Mouse (Mus musculus) cerebellum, adult 2 months (tissue): ENCODE data around the gene Cpox. TPM values are rescaled to one million over a fixed set of nuclear protein-coding genes. Genes with fewer than 3 reads are reported as not detected.

ENCODE experiments used
- DNase-seq, 2 experiments: peaks; one replicate each; pipeline ENCODE4 v3.0.0; 2021
- H3K27ac ChIP-seq: fragments of 200-500 bp; 2 replicates; pipeline ENCODE4 v1.5.1; 2012; ENCODE audit warnings: low read length, control low read depth, inconsistent platforms; ENCODE audit not compliant: insufficient read depth
- H3K27me3 ChIP-seq: fragments of 200-500 bp; 2 replicates; pipeline ENCODE4 v1.6.1; 2012; ENCODE audit warnings: inconsistent platforms, mild to moderate bottlenecking, low read length, moderate library complexity; ENCODE audit not compliant: control insufficient read depth, insufficient read depth
- H3K4me1 ChIP-seq: fragments of 200-500 bp; 2 replicates; pipeline ENCODE4 v1.6.1; 2011; ENCODE audit warnings: low read length; ENCODE audit not compliant: control insufficient read depth, insufficient read depth
- H3K4me3 ChIP-seq: fragments of 200-500 bp; replicated peaks from 2 replicates; pipeline ENCODE3; 2011; ENCODE audit warnings: mild to moderate bottlenecking, low read depth, low read length, control low read depth; ENCODE audit not compliant: insufficient read depth
- CTCF ChIP-seq: fragments of 200-500 bp; IDR thresholded peaks from 2 replicates; pipeline ENCODE4 v1.5.1; 2011; ENCODE audit warnings: low read depth, mild to moderate bottlenecking, control low read depth, low read length, moderate library complexity, borderline replicate concordance; ENCODE audit not compliant: insufficient read depth
- POLR2A ChIP-seq: fragments of 200-500 bp; IDR thresholded peaks from 2 replicates; pipeline ENCODE4 v1.6.1; 2011; ENCODE audit warnings: low read length, control low read depth, borderline replicate concordance; ENCODE audit not compliant: insufficient read depth
- WGBS: fragments of 180-500 bp; shearing (Covaris S2); methylation state at CpG from one replicate; pipeline ENCODE4 v1.1.7; 2018; 5-methylcytosine and 5-hydroxymethylcytosine counted together
- polyA plus RNA-seq: library from polyadenylated mRNA; depleted of rRNA; stranded (reverse); fragments of >200 nt; gene quantifications from 2 replicates; pipeline ENCODE4 v1.2.3, GENCODE M21; 2012

The Cpox gene
- polyA plus RNA-seq, 1 experiment = 44.4 TPM

- H3K4me1 ChIP-seq = no peaks in the 10 kb centered on the region; the same call in 1 of the 2 replicates
- no peaks in the 10 kb centered on the region for H3K27me3 ChIP-seq
- no peak overlapping the region for H3K27ac ChIP-seq
- H3K4me3 ChIP-seq = no peak overlapping the region
- WGBS = 79% methylated on average over 11 of the region's 11 CpGs
- TF ChIP-seq POLR2A (no peak), CTCF (no peak)
- no peak for DNase-seq
These were observed 56.8 kb downstream of the Cpox start for GRCm38 (mm10) chr16:58726680-58727476.

- H3K27ac ChIP-seq = peak within 1 kb of the TSS; percentile 29; the same call in 1 of the 2 replicates
- WGBS = 2% methylated on average over 35 of the region's 35 CpGs
- H3K4me3 ChIP-seq = peak within 1 kb of the TSS; percentile 100
- H3K4me1 ChIP-seq = no peaks in the 10 kb centered on the region; the same call in 1 of the 2 replicates
- no peak for TF ChIP-seq CTCF
- TF ChIP-seq POLR2A = peak; percentile 69
- H3K27me3 ChIP-seq = no peaks in the 10 kb centered on the region
- peak; percentile 93 to 97 for DNase-seq
These were observed 57.5 kb downstream of the Cpox start, which contains the start of gene Cldnd1 for GRCm38 (mm10) chr16:58727477-58728131. Cldnd1 (plus strand) TSS chr16:58727910.

DNA sequence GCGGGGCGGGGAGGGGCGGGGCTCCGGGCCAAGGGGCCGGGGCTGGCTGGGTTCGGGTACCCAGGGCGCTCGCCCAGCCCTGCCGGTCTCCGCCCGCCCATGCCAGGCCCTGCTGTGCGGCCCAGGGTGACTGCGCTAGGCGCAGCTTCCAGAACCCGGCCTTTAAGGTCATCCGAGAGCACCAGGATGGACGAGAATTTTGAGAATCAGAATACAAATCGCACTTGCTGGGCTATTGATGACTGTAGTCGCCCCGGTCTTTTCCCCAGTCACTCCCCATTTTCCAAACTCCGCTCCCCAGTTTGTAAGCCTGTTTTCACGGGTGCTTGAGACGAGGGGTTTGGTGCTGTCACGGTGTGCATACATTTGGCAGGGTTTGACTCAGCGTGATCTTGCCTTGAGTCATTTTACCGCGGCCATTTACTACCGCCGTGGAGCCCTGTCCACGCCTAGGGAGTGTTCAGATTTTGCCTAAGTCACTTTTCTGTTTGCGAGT lies 58.1 kb downstream of the Cpox start:
- no peak for DNase-seq
- Histone ChIP-seq H3K4me3 (peak overlapping the region; percentile 100), H3K27me3 (no peaks in the 10 kb centered on the region), H3K27ac (peak overlapping the region; percentile 22; the same call in 1 of the 2 replicates), H3K4me1 (no peaks in the 10 kb centered on the region; the same call in 1 of the 2 replicates)
- 1% methylated on average over 29 of the region's 31 CpGs for WGBS
- TF ChIP-seq POLR2A (no peak), CTCF (no peak)

DNA sequence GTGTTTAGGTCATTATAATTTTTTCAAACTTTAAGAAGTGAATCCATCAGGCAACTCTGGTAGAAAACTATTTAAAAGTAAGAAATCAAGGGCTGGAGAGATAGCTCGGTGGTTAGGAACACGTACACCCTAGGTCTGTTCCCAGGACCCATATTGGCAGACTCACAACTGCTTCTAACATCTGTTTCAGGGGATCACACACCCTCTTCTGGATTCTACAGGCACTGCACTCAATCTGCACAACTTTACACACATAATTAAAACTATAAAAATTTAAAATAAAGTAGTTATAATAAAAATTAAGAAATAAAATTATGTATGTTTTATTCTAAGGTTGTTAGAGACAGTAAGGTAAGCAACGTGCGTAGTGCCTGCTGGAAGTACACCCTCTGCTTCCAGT lies 68.1 kb downstream of the Cpox start:
- 82% methylated on average over 4 of the region's 4 CpGs for WGBS

DNA sequence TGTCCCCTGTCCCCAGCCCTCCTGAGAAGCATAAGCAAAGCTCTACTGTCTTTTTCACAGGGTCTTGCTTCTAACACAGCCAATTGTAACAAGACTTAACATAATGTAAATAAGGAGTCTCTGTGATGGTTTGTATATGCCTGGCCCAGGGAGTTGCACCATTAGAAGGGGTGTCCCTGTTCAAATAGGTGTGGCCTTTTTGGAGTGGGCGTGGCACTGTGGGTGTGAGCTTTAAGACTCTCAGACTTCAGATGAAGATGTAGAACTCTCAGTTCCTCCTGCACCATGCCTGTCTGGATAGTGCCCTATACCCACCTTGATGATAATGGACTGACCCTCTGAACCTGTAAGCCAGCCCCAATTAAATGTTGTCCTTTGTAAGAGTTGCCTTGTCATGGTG lies 68.7 kb downstream of the Cpox start:
- TF ChIP-seq CTCF (no peak), POLR2A (no peak)
- no peak overlapping the region for H3K4me3 ChIP-seq
- H3K27ac ChIP-seq = no peak overlapping the region
- no peaks in the 10 kb centered on the region for H3K4me1 ChIP-seq
- no peak for DNase-seq
- 97% methylated on average over 1 of the region's 1 CpGs for WGBS
- no peaks in the 10 kb centered on the region for H3K27me3 ChIP-seq

More for the DNA sequence above, 68.1 kb downstream of the Cpox start:
- Histone ChIP-seq H3K27ac (no peak overlapping the region), H3K27me3 (no peaks in the 10 kb centered on the region), H3K4me3 (no peak overlapping the region), H3K4me1 (no peaks in the 10 kb centered on the region)
- TF ChIP-seq CTCF (no peak), POLR2A (no peak)
- DNase-seq = no peak

- Histone ChIP-seq H3K27me3 (no peaks in the 10 kb centered on the region), H3K27ac (no peak overlapping the region), H3K4me1 (no peaks in the 10 kb centered on the region), H3K4me3 (no peak overlapping the region)
- 95% methylated on average over 5 of the region's 5 CpGs for WGBS
- DNase-seq = no peak
- TF ChIP-seq CTCF (no peak), POLR2A (no peak)
These were observed 70.7 kb downstream of the Cpox start for GRCm38 (mm10) chr16:58740751-58741150.

DNA sequence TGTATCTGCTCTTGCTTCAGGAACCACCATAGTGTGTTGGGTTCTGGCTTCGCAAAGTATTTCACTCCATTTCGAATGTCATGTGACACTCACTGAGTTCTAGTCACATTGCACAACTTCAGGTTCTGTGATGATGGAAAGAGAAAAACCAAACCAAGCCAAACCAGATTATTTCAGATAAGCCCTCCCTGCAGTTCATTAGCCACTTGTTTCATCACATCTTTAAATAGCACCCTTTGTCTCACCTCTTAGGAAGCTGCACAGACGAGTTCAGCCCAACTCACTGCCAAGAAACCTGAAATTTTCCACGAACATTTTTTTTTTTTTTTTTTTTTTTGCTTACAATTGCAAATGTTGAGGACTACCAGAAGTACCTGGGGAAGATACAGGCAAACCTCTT lies 76.6 kb downstream of the Cpox start:
- no peak overlapping the region for H3K4me3 ChIP-seq
- H3K27me3 ChIP-seq = no peaks in the 10 kb centered on the region; the same call in 1 of the 2 replicates
- no peak for TF ChIP-seq POLR2A
- no peak for TF ChIP-seq CTCF
- no peak for DNase-seq
- H3K4me1 ChIP-seq = no peaks in the 10 kb centered on the region
- no peak overlapping the region for H3K27ac ChIP-seq
- WGBS = 64% methylated on average over 4 of the region's 4 CpGs
